Mouse (Mus musculus) megakaryocyte, adult 5-6 weeks (primary cell): ENCODE measurements around the gene Man1b1. TPM values are rescaled to one million over a fixed set of nuclear protein-coding genes. Genes with fewer than 3 reads are reported as not detected.

ENCODE experiments used
- ATAC-seq: 2 replicates; pipeline ENCODE4 v1.8.0; 2016; ENCODE audit warnings: mild to moderate bottlenecking, inconsistent platforms; ENCODE audit not compliant: poor library complexity, severe bottlenecking
- total RNA-seq, 2 experiments: library from RNA; stranded (forward) in 1 of 2; stranded (reverse) in 1 of 2; fragments of 153-499, 151-499 nt in 1 of 2; fragments of 221-1000, 200-1000 nt in 1 of 2; gene quantifications; 2 replicates each; pipeline versions ENCODE4 v1.2.3 to v1.2.4; 2015 to 2017

Gene Man1b1
- total RNA-seq, 2 experiments from 2014 or later = 14.8 to 36.8 TPM

- ATAC-seq = peak; percentile 66
Measured at GRCm38 (mm10) chr2:25356208-25357079, 24.3 kb downstream of the Man1b1 start, which contains the start of gene Dpp7. Dpp7 (minus strand) TSS chr2:25356359.

- ATAC-seq = no peak
Measured at GRCm38 (mm10) chr2:25359848-25360247, 27.7 kb downstream of the Man1b1 start.

- ATAC-seq = no peak
Measured at GRCm38 (mm10) chr2:25363478-25364178, 31.5 kb downstream of the Man1b1 start.

GRCm38 (mm10) chr2:25364313-25364712, 32.2 kb downstream of the Man1b1 start:
- ATAC-seq = no peak

- ATAC-seq = no peak
Measured at GRCm38 (mm10) chr2:25364761-25365090, 32.6 kb downstream of the Man1b1 start.

GRCm38 (mm10) chr2:25365091-25365761, 33.1 kb downstream of the Man1b1 start, which contains the start of gene Uap1l1:
Uap1l1 (minus strand) TSS chr2:25365682.
- peak; percentile 92 for ATAC-seq

GRCm38 (mm10) chr2:25369996-25370395, 37.9 kb downstream of the Man1b1 start:
- ATAC-seq = no peak

- ATAC-seq = peak; percentile 97
Measured at GRCm38 (mm10) chr2:25371764-25372643, 39.9 kb downstream of the Man1b1 start, which contains the start of gene Sapcd2. Sapcd2 (plus strand) TSS chr2:25372321.

- ATAC-seq = 0 out of 2 replicates have a peak, but pooled peaks have one; percentile 3
Measured at GRCm38 (mm10) chr2:25372644-25373391, 40.7 kb downstream of the Man1b1 start.

- no peak for ATAC-seq
Measured at GRCm38 (mm10) chr2:25373431-25373830, 41.3 kb downstream of the Man1b1 start.

- peak; percentile 31 for ATAC-seq
Measured at GRCm38 (mm10) chr2:25376589-25376988, 44.5 kb downstream of the Man1b1 start.

- ATAC-seq = no peak
Measured at GRCm38 (mm10) chr2:25384492-25384891, 52.4 kb downstream of the Man1b1 start.

GRCm38 (mm10) chr2:25391266-25391665, 59.1 kb downstream of the Man1b1 start:
- ATAC-seq = no peak

GRCm38 (mm10) chr2:25394281-25395221, 62.4 kb downstream of the Man1b1 start:
- no peak for ATAC-seq

GRCm38 (mm10) chr2:25395721-25396596, 63.8 kb downstream of the Man1b1 start, which contains the start of gene Entpd2:
Entpd2 (plus strand) TSS chr2:25395874.
- ATAC-seq = no peak

- ATAC-seq = no peak
Measured at GRCm38 (mm10) chr2:25396597-25396983, 64.5 kb downstream of the Man1b1 start.

GRCm38 (mm10) chr2:25397010-25397409, 64.9 kb downstream of the Man1b1 start:
- ATAC-seq = no peak
